Mouse (Mus musculus) midbrain, embryonic 16.5 days (tissue): ENCODE results near the gene H2afy2. TPM values are rescaled to one million over a fixed set of nuclear protein-coding genes. Genes with fewer than 3 reads are reported as not detected.

Experiments
- ATAC-seq: fragments of 200-750 bp; cut with Nextera tagmentation; 2 replicates; pipeline ENCODE4 v1.8.0; 2017; ENCODE audit warnings: moderate TSS enrichment
- H3K27ac ChIP-seq: fragments of 300-500 bp; sonication (generic); 2 replicates; pipeline ENCODE4 v1.5.1; 2014; ENCODE audit warnings: mild to moderate bottlenecking, low read length, mixed read lengths
- H3K27me3 ChIP-seq: fragments of 300-500 bp; sonication (generic); 2 replicates; pipeline ENCODE4 v1.6.1; 2014; ENCODE audit warnings: low read depth, low read length, mixed read lengths; ENCODE audit not compliant: control insufficient read depth, insufficient read depth
- H3K36me3 ChIP-seq: fragments of 300-500 bp; sonication (generic); 2 replicates; pipeline ENCODE4 v1.6.1; 2014; ENCODE audit warnings: mild to moderate bottlenecking, low read length, moderate library complexity, mixed read lengths; ENCODE audit not compliant: control insufficient read depth, insufficient read depth
- H3K4me1 ChIP-seq: fragments of 300-500 bp; sonication (generic); 2 replicates; pipeline ENCODE4 v1.6.1; 2014; ENCODE audit warnings: mild to moderate bottlenecking, low read length, mixed read lengths; ENCODE audit not compliant: control insufficient read depth, insufficient read depth
- H3K4me2 ChIP-seq: fragments of 300-500 bp; sonication (generic); 2 replicates; pipeline ENCODE4 v1.6.1; 2014; ENCODE audit warnings: mild to moderate bottlenecking, low read length, mixed read lengths
- H3K4me3 ChIP-seq: fragments of 300-500 bp; sonication (generic); 2 replicates; pipeline ENCODE4 v1.5.1; 2014; ENCODE audit warnings: low read depth, mild to moderate bottlenecking, low read length, moderate library complexity, mixed read lengths
- H3K9ac ChIP-seq: fragments of 300-500 bp; sonication (generic); 2 replicates; pipeline ENCODE4 v1.6.1; 2014; ENCODE audit warnings: low read depth, low read length, mixed read lengths
- H3K9me3 ChIP-seq: fragments of 300-500 bp; sonication (generic); replicated peaks from 2 replicates; pipeline ENCODE4 v1.6.1; 2014; ENCODE audit warnings: mild to moderate bottlenecking, low read length, mixed read lengths; ENCODE audit not compliant: control insufficient read depth, poor library complexity, severe bottlenecking
- WGBS: fragments of 180-500 bp; shearing (Covaris S2); extraction: QIAGEN DNeasy Blood & Tissue Kit; methylation state at CpG from one replicate; pipeline ENCODE4 v1.1.7; 2014; 5-methylcytosine and 5-hydroxymethylcytosine counted together
- polyA plus RNA-seq: library from polyadenylated mRNA; unstranded; fragments of >200 nt; fragmentation: Nextera tagmentation; extraction: Ambion mirVana; gene quantifications from 2 replicates; pipeline ENCODE4 v1.2.1, GENCODE M21; 2015

Gene H2afy2
- polyA plus RNA-seq, 1 experiment from 2014 or later, result 296 TPM

DNA sequence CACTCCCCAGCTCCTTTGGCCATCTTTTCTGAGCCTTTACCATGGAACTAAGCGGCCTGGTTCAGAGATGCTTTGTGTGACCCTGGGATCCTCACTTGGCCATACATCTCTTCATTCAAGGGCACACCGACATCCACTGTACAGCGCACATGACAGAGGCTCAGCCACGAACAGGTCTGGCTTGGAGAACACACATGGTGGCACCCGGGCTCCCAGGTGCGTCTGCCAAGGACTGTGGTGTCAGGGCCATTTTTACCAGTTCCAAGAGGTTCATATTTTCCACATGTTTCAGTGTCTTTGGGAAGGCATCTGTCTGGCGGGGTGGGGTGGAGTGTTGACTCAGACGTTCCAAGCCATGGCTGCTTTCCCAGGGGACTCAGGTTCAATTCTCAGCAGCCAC lies 41.6 kb downstream of the H2afy2 start:
- no peak overlapping the region for H3K9ac ChIP-seq
- 94% methylated on average over 8 of the region's 8 CpGs for WGBS
- peaks cover 68% of the 10 kb centered on the region for H3K36me3 ChIP-seq
- H3K9me3 ChIP-seq, result no peaks in the 10 kb centered on the region
- no peaks in the 10 kb centered on the region for H3K27me3 ChIP-seq
- no peak for ATAC-seq
- H3K27ac ChIP-seq, result no peak overlapping the region
- no peaks in the 10 kb centered on the region for H3K4me1 ChIP-seq
- no peak overlapping the region for H3K4me3 ChIP-seq
- no peak overlapping the region for H3K4me2 ChIP-seq

DNA sequence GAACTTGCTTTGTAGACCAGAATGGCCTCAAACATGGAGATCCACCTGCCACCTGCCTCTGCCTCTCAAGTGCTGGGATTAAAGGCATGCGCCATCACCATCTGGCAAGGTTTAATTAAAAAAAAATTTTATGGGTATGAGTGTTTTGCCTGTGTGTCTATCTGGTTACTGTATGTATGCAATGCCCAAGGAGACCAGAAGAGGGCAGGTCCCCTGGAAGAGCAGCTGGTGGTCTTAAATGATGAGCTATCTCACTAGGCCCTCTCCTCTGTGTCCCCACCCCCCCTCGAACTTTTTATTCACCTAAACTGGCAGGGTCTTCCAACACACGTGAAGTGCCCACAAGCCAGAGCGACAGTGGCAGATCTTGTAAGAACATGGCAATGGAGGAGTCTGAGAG lies 42.1 kb downstream of the H2afy2 start:
- ATAC-seq, result no peak
- no peak overlapping the region for H3K27ac ChIP-seq
- H3K27me3 ChIP-seq, result no peaks in the 10 kb centered on the region
- 85% methylated on average over 4 of the region's 4 CpGs for WGBS
- H3K4me2 ChIP-seq, result no peak overlapping the region
- H3K36me3 ChIP-seq, result peaks cover 64% of the 10 kb centered on the region
- no peaks in the 10 kb centered on the region for H3K4me1 ChIP-seq
- H3K4me3 ChIP-seq, result no peak overlapping the region
- no peaks in the 10 kb centered on the region for H3K9me3 ChIP-seq
- H3K9ac ChIP-seq, result no peak overlapping the region

DNA sequence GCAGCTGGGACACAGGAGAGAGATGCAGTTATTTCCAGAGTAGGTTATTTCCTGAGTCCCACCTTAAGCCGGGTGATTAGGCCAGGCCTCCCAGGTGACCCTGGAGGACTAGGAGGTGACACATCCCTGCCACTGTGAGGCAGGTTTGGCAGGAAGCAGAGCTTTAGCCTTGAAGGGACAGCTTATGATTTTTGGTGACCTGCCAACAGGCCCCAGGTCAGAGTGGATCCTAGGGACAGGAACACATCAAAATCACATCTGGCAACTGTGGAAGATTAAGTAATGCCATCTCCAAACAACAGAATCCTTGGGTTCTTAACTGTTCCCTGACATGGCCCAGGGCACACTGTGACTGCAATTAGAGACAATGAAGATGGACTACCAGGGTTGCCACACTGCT lies 42.6 kb downstream of the H2afy2 start:
- Histone ChIP-seq H3K9ac (no peak overlapping the region), H3K36me3 (peaks cover 58% of the 10 kb centered on the region), H3K4me3 (no peak overlapping the region), H3K9me3 (no peaks in the 10 kb centered on the region), H3K27ac (no peak overlapping the region), H3K4me1 (no peaks in the 10 kb centered on the region), H3K4me2 (no peak overlapping the region), H3K27me3 (no peaks in the 10 kb centered on the region)
- ATAC-seq, result no peak
- 100% methylated on average over 1 of the region's 1 CpGs for WGBS

DNA sequence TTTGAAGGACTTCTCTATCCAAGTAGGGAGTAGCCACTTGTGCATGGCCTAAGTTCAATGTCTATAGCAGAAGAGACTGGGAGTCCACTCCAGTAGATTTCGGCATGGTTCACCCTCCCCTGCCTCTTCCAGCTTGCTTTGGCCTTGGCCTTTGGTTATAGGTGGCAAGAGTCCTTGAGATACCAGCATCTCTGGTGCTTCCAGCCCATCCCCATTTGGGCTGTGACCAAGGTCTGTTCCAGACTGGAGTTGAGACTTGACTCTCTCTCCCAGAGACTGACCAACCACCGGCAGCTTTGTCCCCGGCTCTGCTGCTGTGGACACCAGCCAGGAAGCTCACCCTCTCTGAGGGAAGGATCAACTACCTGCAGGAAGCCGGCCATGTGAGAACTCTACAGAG lies 45.8 kb downstream of the H2afy2 start:
- Histone ChIP-seq H3K36me3 (peaks cover 31% of the 10 kb centered on the region), H3K4me2 (no peak overlapping the region), H3K4me1 (no peaks in the 10 kb centered on the region), H3K27me3 (no peaks in the 10 kb centered on the region), H3K27ac (no peak overlapping the region), H3K9me3 (no peaks in the 10 kb centered on the region), H3K4me3 (no peak overlapping the region), H3K9ac (no peak overlapping the region)
- 93% methylated on average over 4 of the region's 4 CpGs for WGBS
- no peak for ATAC-seq

DNA sequence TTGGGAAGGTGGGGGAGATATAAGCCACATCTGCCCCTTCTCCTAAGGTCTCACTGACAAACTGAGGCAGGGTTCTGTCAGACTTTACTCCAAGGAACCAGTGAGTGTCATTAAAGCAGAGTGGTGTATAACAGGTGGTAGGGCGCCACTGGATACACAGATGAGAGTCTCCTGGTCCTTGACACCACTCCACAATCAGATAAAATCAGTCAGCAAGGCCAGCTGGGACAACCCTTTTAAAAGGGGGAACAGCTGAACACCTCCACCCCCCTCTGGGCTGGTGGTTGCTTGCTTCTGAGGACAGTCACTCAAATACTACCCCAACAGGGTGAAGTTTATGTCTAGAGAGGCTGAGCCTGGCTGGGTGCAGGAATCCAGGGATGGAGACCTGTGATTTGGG lies 46.4 kb downstream of the H2afy2 start:
- Histone ChIP-seq H3K4me3 (no peak overlapping the region), H3K27ac (no peak overlapping the region), H3K4me1 (no peaks in the 10 kb centered on the region), H3K9ac (no peak overlapping the region), H3K27me3 (no peaks in the 10 kb centered on the region), H3K4me2 (no peak overlapping the region), H3K9me3 (no peaks in the 10 kb centered on the region), H3K36me3 (peaks cover 26% of the 10 kb centered on the region)
- WGBS, result 100% methylated on average over 1 of the region's 1 CpGs
- ATAC-seq, result no peak

DNA sequence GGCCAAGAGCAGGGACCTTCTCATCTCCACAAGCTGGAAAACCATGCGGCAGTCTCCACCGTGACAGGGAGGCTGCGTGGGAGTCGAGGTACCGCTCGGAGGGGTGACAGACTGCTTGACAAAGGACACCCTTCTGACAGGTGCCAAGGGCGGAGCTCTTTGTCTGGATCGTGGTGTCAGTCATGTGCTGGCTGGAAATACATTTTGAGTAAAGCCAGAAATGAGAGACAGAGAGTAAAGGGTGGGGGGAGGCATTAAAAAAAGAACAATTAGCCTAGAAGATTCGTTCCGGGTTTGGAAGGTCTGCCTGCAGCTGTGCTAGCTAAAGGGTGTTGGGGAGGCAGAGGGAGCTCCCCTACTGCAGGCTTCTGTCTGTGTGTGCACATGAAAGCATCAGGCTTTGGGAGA lies 47.3 kb downstream of the H2afy2 start:
- peak overlapping the region; percentile 0; the same call in 1 of the 2 replicates for H3K27ac ChIP-seq
- H3K27me3 ChIP-seq, result no peaks in the 10 kb centered on the region
- H3K36me3 ChIP-seq, result peaks cover 18% of the 10 kb centered on the region
- no peak overlapping the region for H3K4me3 ChIP-seq
- peak; percentile 31; the same call in 1 of the 2 replicates for ATAC-seq
- H3K9ac ChIP-seq, result no peak overlapping the region
- no peaks in the 10 kb centered on the region for H3K9me3 ChIP-seq
- H3K4me1 ChIP-seq, result no peaks in the 10 kb centered on the region
- H3K4me2 ChIP-seq, result no peak overlapping the region
- WGBS, result 72% methylated on average over 10 of the region's 10 CpGs

DNA sequence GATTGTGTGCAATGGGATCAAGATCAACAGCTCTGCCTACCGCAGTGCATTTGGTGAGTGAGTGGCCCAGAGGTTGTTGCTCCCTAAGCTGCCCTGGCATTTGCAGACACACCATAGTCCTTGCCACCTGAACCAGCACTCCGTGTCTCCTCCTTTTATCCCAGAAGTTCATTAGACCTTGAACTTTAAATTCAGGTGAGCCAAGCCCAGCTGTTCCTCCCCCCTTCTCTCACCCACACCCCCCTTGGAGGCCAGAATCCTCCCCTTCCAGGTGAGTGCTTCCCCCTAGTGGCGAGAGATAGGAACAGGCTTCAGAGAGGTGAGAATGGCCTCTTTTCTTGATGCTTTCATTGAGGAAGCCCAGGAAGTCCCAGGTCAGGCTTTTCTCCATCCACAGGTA lies 49.6 kb downstream of the H2afy2 start:
- ATAC-seq, result no peak
- H3K27ac ChIP-seq, result no peak overlapping the region

DNA sequence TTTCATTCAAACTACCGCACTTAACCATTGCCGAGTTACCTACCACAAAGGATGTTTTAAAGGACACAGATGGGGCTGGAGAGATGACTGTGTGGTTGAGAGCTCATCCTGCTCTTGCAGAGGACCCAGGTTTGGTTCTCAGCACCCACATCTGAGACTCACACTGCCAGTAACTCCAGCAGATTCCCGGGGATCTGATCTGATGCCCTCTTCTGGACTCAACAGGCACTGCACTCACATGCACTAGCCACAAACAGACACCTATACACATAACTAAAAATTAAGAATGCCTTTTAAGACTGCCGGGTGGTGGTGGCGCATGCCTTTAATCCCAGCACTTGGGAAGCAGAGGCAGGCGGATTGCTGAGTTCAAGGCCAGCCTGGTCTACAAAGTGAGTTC lies 53.8 kb downstream of the H2afy2 start:
- ATAC-seq, result no peak
- Histone ChIP-seq H3K9me3 (no peaks in the 10 kb centered on the region), H3K4me3 (no peak overlapping the region), H3K36me3 (0 out of 2 replicates have a peak, but pooled peaks cover 4% of the 10 kb centered on the region), H3K4me2 (no peak overlapping the region), H3K4me1 (no peaks in the 10 kb centered on the region), H3K27me3 (no peaks in the 10 kb centered on the region), H3K9ac (no peak overlapping the region), H3K27ac (no peak overlapping the region)
- WGBS, result 95% methylated on average over 6 of the region's 6 CpGs

More for the DNA sequence above, 49.6 kb downstream of the H2afy2 start:
- Histone ChIP-seq H3K36me3 (peaks cover 8% of the 10 kb centered on the region), H3K4me2 (no peak overlapping the region), H3K4me1 (no peaks in the 10 kb centered on the region), H3K9ac (no peak overlapping the region), H3K27me3 (no peaks in the 10 kb centered on the region), H3K4me3 (no peak overlapping the region), H3K9me3 (no peaks in the 10 kb centered on the region)
- 46% methylated on average over 3 of the region's 3 CpGs for WGBS

DNA sequence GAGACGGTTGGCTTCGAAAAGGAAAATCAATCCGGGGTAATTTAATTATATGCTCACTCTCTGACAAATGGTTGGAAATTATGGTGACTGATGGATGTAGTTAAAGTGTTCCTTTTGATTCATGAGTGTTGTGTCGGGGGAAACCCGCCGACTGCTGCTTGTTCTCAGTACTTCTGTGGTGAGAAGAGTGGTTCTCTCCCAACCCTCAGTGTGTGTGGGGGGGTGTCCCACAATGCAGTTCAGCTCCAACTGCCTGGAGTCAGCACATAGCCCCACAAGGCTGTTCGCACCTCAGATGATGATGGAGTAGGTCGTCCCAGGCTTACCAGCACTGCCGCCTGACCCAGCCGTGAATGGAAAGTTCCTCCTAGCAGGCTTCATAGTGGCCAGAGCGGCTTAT lies 54.8 kb downstream of the H2afy2 start:
- 82% methylated on average over 11 of the region's 11 CpGs for WGBS
- H3K4me3 ChIP-seq, result no peak overlapping the region
- no peak overlapping the region for H3K4me2 ChIP-seq
- no peaks in the 10 kb centered on the region for H3K4me1 ChIP-seq
- no peak for ATAC-seq
- no peak overlapping the region for H3K27ac ChIP-seq
- H3K27me3 ChIP-seq, result no peaks in the 10 kb centered on the region
- H3K9me3 ChIP-seq, result no peaks in the 10 kb centered on the region
- H3K9ac ChIP-seq, result no peak overlapping the region
- 0 out of 2 replicates have a peak, but pooled peaks cover 4% of the 10 kb centered on the region for H3K36me3 ChIP-seq

DNA sequence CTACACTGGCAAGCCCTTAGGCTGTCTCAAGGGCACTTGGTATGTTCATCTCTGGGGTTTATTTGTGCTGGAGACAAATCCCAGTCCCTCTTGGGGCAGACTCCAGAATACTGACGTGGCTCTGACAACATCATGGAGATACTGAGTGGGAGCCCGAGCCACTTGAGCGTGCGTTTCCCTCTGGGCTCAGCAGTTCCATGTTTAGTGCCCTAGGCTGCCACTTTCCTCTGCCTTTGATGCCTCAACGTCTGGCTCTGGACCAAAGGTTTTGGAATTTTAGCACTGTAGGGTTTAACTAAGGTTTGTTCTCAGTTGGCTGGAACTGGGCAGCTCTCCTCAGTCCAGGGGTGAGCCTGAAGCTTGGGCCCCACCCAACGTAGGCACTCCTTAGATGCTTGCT lies 60.7 kb downstream of the H2afy2 start:
- no peak overlapping the region for H3K4me2 ChIP-seq
- H3K9me3 ChIP-seq, result no peaks in the 10 kb centered on the region
- ATAC-seq, result no peak
- H3K36me3 ChIP-seq, result no peaks in the 10 kb centered on the region
- no peaks in the 10 kb centered on the region for H3K4me1 ChIP-seq
- 76% methylated on average over 6 of the region's 6 CpGs for WGBS
- H3K4me3 ChIP-seq, result no peak overlapping the region
- H3K27ac ChIP-seq, result no peak overlapping the region
- no peaks in the 10 kb centered on the region for H3K27me3 ChIP-seq
- no peak overlapping the region for H3K9ac ChIP-seq
